In genomic region chrX:10070689-10071088, GRCm38 (mm10) we compare ENCODE assay signal across 9 mouse cellular contexts. TPM values are rescaled to one million over a fixed set of nuclear protein-coding genes. Genes with fewer than 3 reads are reported as not detected.
DNase-seq lines count a peak whose midpoint lies in the region; ATAC-seq and TF ChIP-seq lines count a peak whose summit lies in the region.
"Had no signal": no experiment of that assay in that cellular context is flagged by ENCODE, and none has a peak within 500 bp of the region (broad histone marks: within the 10 kb centered on the region; RNA-seq: fewer than 3 reads in every experiment).

No protein-coding gene starts in this region.

- no peak for TF ChIP-seq POLR2A in testis, adult 2 months (IDR thresholded peaks at IDR 0.05; ENCODE audit: control insufficient read depth, low read depth, low read length)

- peak; percentile 16; the same call in 1 of the 2 replicates for TF ChIP-seq CTCF in testis, adult 2 months (IDR thresholded peaks at IDR 0.05; ENCODE audit: control insufficient read depth, insufficient read depth, insufficient replicate concordance, low read depth, low read length)

- H3K9me3 ChIP-seq in limb, embryonic 11.5 days (ENCODE audit: control insufficient read depth, low read length): no peaks in the 10 kb centered on the region
- H3K9me3 ChIP-seq: limb, embryonic 12.5 days had no signal

- 26% methylated on average over 6 of the region's 6 CpGs for WGBS in limb, embryonic 11.5 days

- H3K4me1 ChIP-seq in testis, adult 2 months (ENCODE audit: control insufficient read depth, insufficient read depth, low read length): no peaks in the 10 kb centered on the region
- no peaks in the 10 kb centered on the region for H3K4me1 ChIP-seq in limb, embryonic 11.5 days (ENCODE audit: control insufficient read depth, insufficient read depth, low read length)
- H3K4me1 ChIP-seq: limb, embryonic 12.5 days had no signal

- DNase-seq in CD4-positive, CD25-positive, alpha-beta regulatory T cell, adult 2 months (ENCODE audit: low read depth, low spot score): peak; percentile 0
- no peak for DNase-seq in testis, postnatal 14 days (ENCODE audit: low spot score)
- peak; percentile 6 to 27 for DNase-seq in frontal cortex, postnatal 14 days (ENCODE audit: low spot score in 2 of 2)
- peak; percentile 22 for DNase-seq in limb, embryonic 11.5 days (ENCODE audit: low spot score)
- peak; percentile 15 for DNase-seq in right cerebral cortex, postnatal 14 days
- no peak for DNase-seq in thymus, postnatal 14 days

- H3K27ac ChIP-seq in testis, adult 2 months (ENCODE audit: control insufficient read depth, insufficient read depth, low read depth, low read length): no peak overlapping the region
- no peak overlapping the region for H3K27ac ChIP-seq in limb, embryonic 11.5 days (replicated peaks; ENCODE audit: low read depth, low read length)
- H3K27ac ChIP-seq: limb, embryonic 12.5 days had no signal

- ATAC-seq in CD4-positive, CD25-positive, alpha-beta regulatory T cell, adult 4 months: no peak
- ATAC-seq in limb, embryonic 11.5 days (ENCODE audit: insufficient number of reproducible peaks, low FRiP score, low TSS enrichment, low read depth): no peak

- H3K36me3 ChIP-seq in testis, adult 2 months (ENCODE audit: control insufficient read depth, insufficient read depth, low read length): no peaks in the 10 kb centered on the region
- H3K36me3 ChIP-seq in limb, embryonic 11.5 days (ENCODE audit: control insufficient read depth, insufficient read depth, low read length): no peaks in the 10 kb centered on the region
- H3K36me3 ChIP-seq: limb, embryonic 12.5 days had no signal

- H3K27me3 ChIP-seq in testis, adult 2 months (ENCODE audit: control insufficient read depth, insufficient read depth, low read length): no peaks in the 10 kb centered on the region
- H3K27me3 ChIP-seq in limb, embryonic 11.5 days (ENCODE audit: control insufficient read depth, insufficient read depth, low read length): no peaks in the 10 kb centered on the region
- H3K27me3 ChIP-seq: limb, embryonic 12.5 days had no signal

- no peak overlapping the region for H3K9ac ChIP-seq in limb, embryonic 11.5 days (ENCODE audit: low read length)
- H3K9ac ChIP-seq: limb, embryonic 12.5 days had no signal

- H3K4me3 ChIP-seq in testis, adult 2 months (ENCODE audit: control insufficient read depth, low read depth, low read length): no peak overlapping the region
- no peak overlapping the region for H3K4me3 ChIP-seq in limb, embryonic 11.5 days (ENCODE audit: low read depth, low read length)
- H3K4me3 ChIP-seq: limb, embryonic 12.5 days had no signal

- no peak overlapping the region for H3K4me2 ChIP-seq in limb, embryonic 11.5 days (ENCODE audit: low read depth, severe bottlenecking)
- H3K4me2 ChIP-seq: limb, embryonic 12.5 days had no signal

RNA-seq across cellular contexts. Expression of gene Srpx, which starts 46.8 kb away (rescaled TPM):
- polyA plus RNA-seq in CD4-positive, CD25-positive, alpha-beta regulatory T cell, adult 4 months (2017; shearing (Covaris generic)): not detected
- 0.14 and 0.42 TPM in 2 replicates for polyA plus RNA-seq in testis, adult 2 months (2012; rRNA removed)
- polyA plus RNA-seq in limb, embryonic 11.5 days (2014; fragmentation: Nextera tagmentation; extraction: Ambion mirVana): 4.8 and 5.3 TPM in 2 replicates

Comparison
In these comparisons a context has a peak if more than half of its experiments do, and no peak if none do; other contexts are left out.
1. DNase-seq: peak in CD4-positive, CD25-positive, alpha-beta regulatory T cell, adult 2 months (single experiment), frontal cortex, postnatal 14 days (2 of 2), limb, embryonic 11.5 days (single experiment) and right cerebral cortex, postnatal 14 days (single experiment); none in testis, postnatal 14 days (single experiment) and thymus, postnatal 14 days (single experiment).